Mouse (Mus musculus) heart, embryonic 14.5 days (tissue): ENCODE measurements at regions not wholly inside any gene's neighbourhood (a gene's known extent, or its start where the extent isn't known, plus 50 kb on each side); places are given as distances from the start of the nearest gene placed in this dataset.
A peak's percentile ranks its signal among the peaks of the same experiment; 100 is the strongest.

Experiments used
- ATAC-seq: fragments of 200-750 bp; cut with Nextera tagmentation; 2 replicates; pipeline ENCODE4 v1.8.0; 2017; ENCODE audit warnings: low read depth, moderate TSS enrichment; ENCODE audit not compliant: insufficient number of reproducible peaks, insufficient read depth, low FRiP score
- H3K27ac ChIP-seq, 2 experiments: fragments of 200-500 bp in 1 of 2; fragments of 300-500 bp in 1 of 2; sonication (generic) in 1 of 2; replicated peaks in 1 of 2; 2 replicates each; pipeline ENCODE4 v1.5.1; 2012 to 2014; ENCODE audit warnings: low read depth in 2 of 2, low read length in 2 of 2, control low read depth in 1 of 2, mild to moderate bottlenecking in 1 of 2, mixed read lengths in 1 of 2; ENCODE audit not compliant: control insufficient read depth in 1 of 2, insufficient read depth in 1 of 2
- H3K27me3 ChIP-seq: fragments of 300-500 bp; sonication (generic); 2 replicates; pipeline ENCODE4 v1.6.1; 2014; ENCODE audit warnings: mild to moderate bottlenecking, low read length, control low read depth; ENCODE audit not compliant: control insufficient read depth, insufficient read depth
- H3K36me3 ChIP-seq: fragments of 300-500 bp; sonication (generic); 2 replicates; pipeline ENCODE4 v1.6.1; 2014; ENCODE audit warnings: mild to moderate bottlenecking, control low read depth, low read length, mixed read lengths; ENCODE audit not compliant: control insufficient read depth, insufficient read depth
- H3K4me1 ChIP-seq, 2 experiments: fragments of 200-500 bp in 1 of 2; fragments of 300-500 bp in 1 of 2; sonication (generic) in 1 of 2; 2 replicates each; pipeline ENCODE4 v1.6.1; 2012 to 2014; ENCODE audit warnings: low read length in 2 of 2, control low read depth in 1 of 2, mixed read lengths in 1 of 2; ENCODE audit not compliant: control insufficient read depth in 2 of 2, insufficient read depth in 2 of 2
- H3K4me2 ChIP-seq: fragments of 300-500 bp; sonication (generic); 2 replicates; pipeline ENCODE4 v1.6.1; 2014; ENCODE audit warnings: mild to moderate bottlenecking, low read length
- H3K4me3 ChIP-seq, 2 experiments: fragments of 200-500 bp in 1 of 2; fragments of 300-500 bp in 1 of 2; sonication (generic) in 1 of 2; 2 replicates each; pipeline ENCODE4 v1.5.1; 2012 to 2014; ENCODE audit warnings: low read length in 2 of 2, mild to moderate bottlenecking in 2 of 2, control low read depth in 1 of 2, low read depth in 1 of 2, moderate library complexity in 1 of 2; ENCODE audit not compliant: control insufficient read depth in 1 of 2, insufficient read depth in 1 of 2
- H3K9ac ChIP-seq: fragments of 300-500 bp; sonication (generic); 2 replicates; pipeline ENCODE4 v1.6.1; 2014; ENCODE audit warnings: mild to moderate bottlenecking, low read length
- H3K9me3 ChIP-seq: fragments of 300-500 bp; sonication (generic); 2 replicates; pipeline ENCODE4 v1.6.1; 2016; ENCODE audit warnings: low read length, control low read depth; ENCODE audit not compliant: control insufficient read depth
- WGBS: fragments of 180-500 bp; shearing (Covaris S2); extraction: QIAGEN DNeasy Blood & Tissue Kit; methylation state at CpG from one replicate; pipeline ENCODE4 v1.1.7; 2014; 5-methylcytosine and 5-hydroxymethylcytosine counted together

- Histone ChIP-seq H3K27ac (no peak overlapping the region), H3K4me1 (no peaks in the 10 kb centered on the region), H3K4me2 (no peak overlapping the region), H3K9ac (no peak overlapping the region), H3K36me3 (no peaks in the 10 kb centered on the region), H3K9me3 (no peaks in the 10 kb centered on the region), H3K27me3 (no peaks in the 10 kb centered on the region), H3K4me3 (no peak overlapping the region)
- no peak for ATAC-seq
- 79% methylated on average over 10 of the region's 10 CpGs for WGBS
Measured at GRCm38 (mm10) chr3:147886261-147886893, 1034.2 kb downstream of the Ttll7 start.

GRCm38 (mm10) chr3:147882936-147883645 is 1030.9 kb downstream of the Ttll7 start:
- WGBS, result 76% methylated on average over 10 of the region's 10 CpGs
- H3K4me2 ChIP-seq, result no peak overlapping the region
- ATAC-seq, result no peak
- no peaks in the 10 kb centered on the region for H3K9me3 ChIP-seq
- H3K9ac ChIP-seq, result no peak overlapping the region
- no peaks in the 10 kb centered on the region for H3K27me3 ChIP-seq
- H3K27ac ChIP-seq, result no peak overlapping the region
- no peak overlapping the region for H3K4me3 ChIP-seq
- H3K4me1 ChIP-seq, result no peaks in the 10 kb centered on the region
- H3K36me3 ChIP-seq, result no peaks in the 10 kb centered on the region

DNA sequence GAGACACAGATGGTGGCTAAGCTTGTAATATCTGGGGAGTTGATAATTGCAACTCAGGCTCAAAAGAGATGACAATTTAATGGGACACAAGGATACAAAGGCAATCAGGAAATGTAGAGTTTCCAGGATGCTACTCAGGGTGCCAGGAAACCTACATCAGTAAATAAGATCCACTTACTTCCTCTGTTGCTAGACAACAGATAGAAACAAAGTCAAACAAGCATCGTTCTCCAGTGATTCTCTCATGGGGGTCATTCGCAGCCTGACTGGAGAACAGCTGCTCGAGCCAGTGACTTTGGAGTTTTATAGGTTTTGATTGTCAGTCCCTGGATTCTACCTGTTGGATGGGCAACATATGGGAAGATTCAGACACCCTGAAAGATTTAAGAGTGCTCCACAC is 1026.5 kb downstream of the Ttll7 start:
- no peak for ATAC-seq
- H3K27me3 ChIP-seq, result no peaks in the 10 kb centered on the region
- no peaks in the 10 kb centered on the region for H3K9me3 ChIP-seq
- WGBS, result 49% methylated on average over 3 of the region's 3 CpGs
- H3K4me2 ChIP-seq, result no peak overlapping the region
- no peak overlapping the region for H3K4me3 ChIP-seq
- no peak overlapping the region for H3K9ac ChIP-seq
- no peak overlapping the region for H3K27ac ChIP-seq
- no peaks in the 10 kb centered on the region for H3K36me3 ChIP-seq
- H3K4me1 ChIP-seq, result no peaks in the 10 kb centered on the region

DNA sequence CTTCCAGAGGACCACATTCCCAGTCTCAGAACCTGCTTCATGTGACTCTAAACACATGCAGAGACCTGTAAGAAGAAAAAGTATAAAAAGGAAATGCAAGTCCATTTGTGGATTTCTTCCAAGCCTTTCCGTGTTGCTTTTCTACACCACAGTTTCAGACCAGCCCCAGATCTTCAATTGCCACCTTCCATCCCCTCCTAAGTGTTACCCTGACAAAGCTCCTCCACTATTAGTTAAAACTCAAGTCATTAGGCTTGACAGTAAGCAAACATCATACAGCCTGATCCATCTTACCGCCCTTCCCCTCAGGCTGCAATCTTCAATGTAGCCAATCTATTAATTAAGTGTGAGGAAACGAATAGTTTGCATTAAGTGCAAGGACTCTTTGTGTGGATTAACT is 1016.1 kb downstream of the Ttll7 start:
- H3K4me2 ChIP-seq, result no peak overlapping the region
- no peaks in the 10 kb centered on the region for H3K27me3 ChIP-seq
- H3K9ac ChIP-seq, result no peak overlapping the region
- H3K4me3 ChIP-seq, result no peak overlapping the region
- WGBS, result 59% methylated on average over 3 of the region's 3 CpGs
- no peaks in the 10 kb centered on the region for H3K9me3 ChIP-seq
- no peaks in the 10 kb centered on the region for H3K36me3 ChIP-seq
- no peaks in the 10 kb centered on the region for H3K4me1 ChIP-seq
- no peak for ATAC-seq
- H3K27ac ChIP-seq, result no peak overlapping the region

GRCm38 (mm10) chr3:147853346-147853745 is 1001.2 kb downstream of the Ttll7 start:
- Histone ChIP-seq H3K9ac (no peak overlapping the region), H3K27ac (0 out of 4 replicates have a peak overlapping the region, but pooled peaks of 1 of the 2 experiments have one; percentile 8), H3K4me2 (no peak overlapping the region), H3K9me3 (no peaks in the 10 kb centered on the region), H3K4me1 (peaks cover 0 to 5% of the 10 kb centered on the region in 2 experiments; a peak in 3 of 4 replicates), H3K36me3 (no peaks in the 10 kb centered on the region), H3K4me3 (no peak overlapping the region), H3K27me3 (no peaks in the 10 kb centered on the region)
- peak; percentile 64; the same call in 1 of the 2 replicates for ATAC-seq
- 12% methylated on average over 4 of the region's 4 CpGs for WGBS

- H3K4me3 ChIP-seq, result no peak overlapping the region
- no peak overlapping the region for H3K4me2 ChIP-seq
- H3K27ac ChIP-seq, result no peak overlapping the region
- no peak overlapping the region for H3K9ac ChIP-seq
- H3K27me3 ChIP-seq, result no peaks in the 10 kb centered on the region
- H3K9me3 ChIP-seq, result no peaks in the 10 kb centered on the region
- H3K4me1 ChIP-seq, result peaks cover 0 to 5% of the 10 kb centered on the region in 2 experiments; a peak in 3 of 4 replicates
- no peak for ATAC-seq
- H3K36me3 ChIP-seq, result no peaks in the 10 kb centered on the region
- 80% methylated on average over 2 of the region's 2 CpGs for WGBS
Measured at GRCm38 (mm10) chr3:147852830-147853229, 1000.7 kb downstream of the Ttll7 start.

DNA sequence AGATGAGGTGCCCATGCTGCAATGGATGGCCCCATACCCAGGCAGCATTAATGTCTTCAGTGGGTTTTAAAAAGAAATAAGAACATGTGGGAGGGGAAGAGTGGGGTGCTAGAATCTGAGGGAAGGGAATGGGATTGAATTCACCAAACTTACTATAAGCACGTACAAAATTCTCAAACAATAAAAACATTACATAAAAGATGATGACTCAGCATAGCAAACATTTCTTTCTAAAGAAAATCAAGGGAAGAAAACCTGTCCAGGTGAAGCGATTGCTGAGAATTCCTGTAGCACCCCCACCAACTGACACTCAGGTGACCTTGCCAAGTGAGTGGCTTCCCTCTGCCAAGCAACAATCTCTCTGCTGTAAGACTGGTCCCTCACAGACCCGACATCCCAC is 989.2 kb downstream of the Ttll7 start:
- H3K27me3 ChIP-seq, result no peaks in the 10 kb centered on the region
- H3K9ac ChIP-seq, result no peak overlapping the region
- H3K27ac ChIP-seq, result no peak overlapping the region
- H3K9me3 ChIP-seq, result no peaks in the 10 kb centered on the region
- H3K36me3 ChIP-seq, result no peaks in the 10 kb centered on the region
- H3K4me2 ChIP-seq, result no peak overlapping the region
- WGBS, result 76% methylated on average over 3 of the region's 3 CpGs
- no peak for ATAC-seq
- no peak overlapping the region for H3K4me3 ChIP-seq
- H3K4me1 ChIP-seq, result no peaks in the 10 kb centered on the region
